Mouse (Mus musculus) G1E (cell line): ENCODE results near the gene Dcst2.

ENCODE experiments used
- CTCF ChIP-seq: IDR thresholded peaks from 2 replicates; pipeline ENCODE4 v1.5.1; 2012; ENCODE audit warnings: low read depth, low read length, inconsistent platforms, mixed read lengths
- GATA1 ChIP-seq: IDR thresholded peaks from 2 replicates; pipeline ENCODE4 v1.6.1; 2012; ENCODE audit warnings: borderline replicate concordance, low read length, inconsistent platforms, mixed read lengths
- GATA2 ChIP-seq: IDR thresholded peaks from 2 replicates; pipeline ENCODE4 v1.6.1; 2012; ENCODE audit warnings: low read depth, low read length, inconsistent platforms, borderline replicate concordance
- TAL1 ChIP-seq: conservative IDR thresholded peaks from 2 replicates; pipeline ENCODE4 v1.6.1; 2012; ENCODE audit warnings: low read depth, low read length, inconsistent platforms, mixed read lengths

DNA sequence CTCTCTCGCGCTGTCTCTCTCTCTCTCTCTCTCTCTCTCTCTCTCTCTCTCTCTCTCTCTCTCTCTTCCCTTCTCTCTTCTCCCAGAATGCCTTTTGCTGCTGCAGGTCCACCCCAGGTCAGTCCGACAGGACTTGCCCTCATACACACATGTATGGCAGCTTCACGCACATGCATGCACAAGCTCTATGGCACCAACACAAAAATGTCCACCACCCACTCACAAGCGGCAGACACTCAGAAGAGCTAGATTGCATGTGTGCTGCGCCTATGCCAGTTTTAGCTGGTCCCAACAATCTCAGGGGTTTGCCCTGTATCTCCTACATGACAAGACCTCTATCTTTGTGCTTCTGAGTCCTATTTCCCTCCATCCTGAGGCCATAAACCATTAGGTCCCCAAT, 44.5 kb upstream of the Dcst2 start:
- no peak for TF ChIP-seq CTCF
- TF ChIP-seq TAL1 = no peak
- no peak for TF ChIP-seq GATA2
- no peak for TF ChIP-seq GATA1
